ENCODE assay signal across 13 mouse cellular contexts in the genomic region with DNA sequence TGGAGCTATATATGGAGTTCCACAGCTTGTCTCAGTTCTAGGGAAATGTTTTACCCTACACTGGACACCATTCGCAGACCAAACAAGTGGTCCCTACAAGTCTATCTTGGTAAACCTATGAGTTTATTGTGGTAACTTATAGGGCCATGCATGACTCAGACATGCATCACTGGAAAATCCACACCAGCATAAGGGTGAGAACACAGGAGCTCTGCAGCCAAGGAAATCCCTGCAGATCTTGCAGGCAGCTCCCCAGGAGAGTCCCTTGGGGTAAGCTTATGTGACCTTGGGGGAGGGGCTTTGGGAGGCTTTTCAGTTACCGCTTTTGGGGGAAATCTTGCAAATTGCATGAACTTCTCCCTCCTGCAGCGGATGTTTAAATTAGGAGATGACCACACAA.
"Had no signal": no experiment of that assay in that cellular context is flagged by ENCODE, and none has a peak within 500 bp of the region (broad histone marks: within the 10 kb centered on the region; RNA-seq: fewer than 3 reads in every experiment).

No protein-coding gene starts in this region.

- H3K4me3 ChIP-seq: layer of hippocampus, adult 2 months; limb, embryonic 10.5 days; liver, embryonic 15.5 days; midbrain, embryonic 10.5 days; neural tube, embryonic 13.5 days; stomach, embryonic 15.5 days had no signal

- H3K27ac ChIP-seq: layer of hippocampus, adult 2 months; limb, embryonic 10.5 days; liver, embryonic 15.5 days; midbrain, embryonic 10.5 days; neural tube, embryonic 13.5 days; stomach, embryonic 15.5 days had no signal

- H3K4me1 ChIP-seq: limb, embryonic 10.5 days; liver, embryonic 15.5 days; neural tube, embryonic 13.5 days; stomach, embryonic 15.5 days had no signal

- ATAC-seq: midbrain, embryonic 16.5 days had no signal

- DNase-seq: kidney, adult 8-10 months; lung, adult 2 months; lung, postnatal 36 days; right cerebral cortex, postnatal 14 days; thymus, adult 2 months; thymus, postnatal 36 days had no signal

- H3K27me3 ChIP-seq: liver, embryonic 15.5 days; neural tube, embryonic 13.5 days; stomach, embryonic 15.5 days had no signal
